21 mouse cellular contexts compared by ENCODE assay signal in genomic region chr15:97577196-97577595, GRCm38 (mm10).
"Had no signal": no experiment of that assay in that cellular context is flagged by ENCODE, and none has a peak within 500 bp of the region (broad histone marks: within the 10 kb centered on the region; RNA-seq: fewer than 3 reads in every experiment).

No protein-coding gene starts in this region.

- H3K9ac ChIP-seq: kidney, embryonic 15.5 days; liver, embryonic 14.5 days; lung, embryonic 15.5 days; midbrain, embryonic 13.5 days; neural tube, embryonic 12.5 days; neural tube, embryonic 15.5 days had no signal

- H3K36me3 ChIP-seq: kidney, embryonic 15.5 days; lung, embryonic 15.5 days; midbrain, embryonic 10.5 days; midbrain, embryonic 13.5 days; neural tube, embryonic 12.5 days; neural tube, embryonic 15.5 days had no signal

- DNase-seq: kidney, adult 8-10 months; kidney, postnatal 10 days; kidney, postnatal 36 days; lung, adult 18-20 months; lung, postnatal 10 days; lung, postnatal 36 days; right cerebral cortex, adult 18-20 months; right cerebral cortex, postnatal 14 days; right cerebral cortex, postnatal 4 days had no signal

- H3K4me2 ChIP-seq: kidney, embryonic 15.5 days; liver, embryonic 11.5 days; lung, embryonic 15.5 days; midbrain, embryonic 13.5 days; neural tube, embryonic 12.5 days; neural tube, embryonic 15.5 days had no signal

- H3K27me3 ChIP-seq: kidney, embryonic 15.5 days; lung, embryonic 15.5 days; midbrain, embryonic 13.5 days; neural tube, embryonic 12.5 days; neural tube, embryonic 15.5 days had no signal

- ATAC-seq: hindbrain, postnatal 0 days; intestine, postnatal 0 days; midbrain, embryonic 13.5 days; midbrain, embryonic 16.5 days had no signal

- H3K4me3 ChIP-seq: kidney, embryonic 15.5 days; lung, embryonic 15.5 days; megakaryocyte, embryonic 14.5 days; midbrain, embryonic 10.5 days; midbrain, embryonic 13.5 days; neural tube, embryonic 12.5 days; neural tube, embryonic 15.5 days had no signal

- H3K27ac ChIP-seq: hindbrain, postnatal 0 days; kidney, embryonic 15.5 days; liver, embryonic 14.5 days; lung, embryonic 15.5 days; midbrain, embryonic 10.5 days; midbrain, embryonic 13.5 days; neural tube, embryonic 12.5 days; neural tube, embryonic 15.5 days had no signal

- H3K9me3 ChIP-seq: kidney, embryonic 15.5 days; lung, embryonic 15.5 days; midbrain, embryonic 10.5 days; midbrain, embryonic 13.5 days; neural tube, embryonic 12.5 days; neural tube, embryonic 15.5 days had no signal
